Mouse (Mus musculus) neural tube, embryonic 14.5 days (tissue): ENCODE measurements around the gene Sez6l. TPM values are rescaled to one million over a fixed set of nuclear protein-coding genes. Genes with fewer than 3 reads are reported as not detected.

Experiments used
- ATAC-seq: fragments of 200-750 bp; cut with Nextera tagmentation; 2 replicates; pipeline ENCODE4 v1.8.0; 2017; ENCODE audit warnings: low read depth, mild to moderate bottlenecking, moderate TSS enrichment, moderate library complexity
- H3K27ac ChIP-seq: fragments of 300-500 bp; sonication (generic); 2 replicates; pipeline ENCODE4 v1.5.1; 2014; ENCODE audit warnings: low read depth, mild to moderate bottlenecking, control low read depth, low read length, moderate library complexity, mixed read lengths
- H3K27me3 ChIP-seq: fragments of 300-500 bp; sonication (generic); 2 replicates; pipeline ENCODE4 v1.6.1; 2014; ENCODE audit warnings: low read length; ENCODE audit not compliant: control insufficient read depth, insufficient read depth
- H3K36me3 ChIP-seq: fragments of 300-500 bp; sonication (generic); 2 replicates; pipeline ENCODE4 v1.6.1; 2014; ENCODE audit warnings: low read length, mixed read lengths; ENCODE audit not compliant: control insufficient read depth, insufficient read depth
- H3K4me1 ChIP-seq: fragments of 300-500 bp; sonication (generic); 2 replicates; pipeline ENCODE4 v1.6.1; 2014; ENCODE audit warnings: low read length; ENCODE audit not compliant: control insufficient read depth, insufficient read depth
- H3K4me2 ChIP-seq: fragments of 300-500 bp; sonication (generic); 2 replicates; pipeline ENCODE4 v1.6.1; 2014; ENCODE audit warnings: mild to moderate bottlenecking, low read depth, low read length, control low read depth
- H3K4me3 ChIP-seq: fragments of 300-500 bp; sonication (generic); 2 replicates; pipeline ENCODE4 v1.5.1; 2014; ENCODE audit warnings: low read depth, low read length, control low read depth, mixed read lengths
- H3K9ac ChIP-seq: fragments of 300-500 bp; sonication (generic); replicated peaks from 2 replicates; pipeline ENCODE4 v1.6.1; 2014; ENCODE audit warnings: low read depth, mild to moderate bottlenecking, control low read depth, low read length, mixed read lengths
- H3K9me3 ChIP-seq: fragments of 300-500 bp; sonication (generic); 2 replicates; pipeline ENCODE4 v1.6.1; 2016; ENCODE audit warnings: low read length; ENCODE audit not compliant: control insufficient read depth
- WGBS: fragments of 180-500 bp; shearing (Covaris S2); extraction: QIAGEN DNeasy Blood & Tissue Kit; methylation state at CpG from one replicate; pipeline ENCODE4 v1.1.7; 2014; 5-methylcytosine and 5-hydroxymethylcytosine counted together
- polyA plus RNA-seq: library from polyadenylated mRNA; unstranded; fragments of >200 nt; fragmentation: Nextera tagmentation; extraction: Ambion mirVana; gene quantifications from 2 replicates; pipeline ENCODE4 v1.2.1, GENCODE M21; 2014

Gene Sez6l
- polyA plus RNA-seq, 1 experiment from 2014 or later = 30.4 TPM

GRCm38 (mm10) chr5:112521703-112522527 lies 55.1 kb downstream of the Sez6l start:
- H3K4me1 ChIP-seq = peaks cover 22% of the 10 kb centered on the region
- H3K9ac ChIP-seq = 0 out of 2 replicates have a peak overlapping the region, but pooled peaks have one; percentile 8
- ATAC-seq = no peak
- no peak overlapping the region for H3K4me3 ChIP-seq
- no peaks in the 10 kb centered on the region for H3K9me3 ChIP-seq
- no peaks in the 10 kb centered on the region for H3K27me3 ChIP-seq
- no peak overlapping the region for H3K4me2 ChIP-seq
- H3K27ac ChIP-seq = no peak overlapping the region
- H3K36me3 ChIP-seq = no peaks in the 10 kb centered on the region
- 11% methylated on average over 19 of the region's 19 CpGs for WGBS

- H3K36me3 ChIP-seq = no peaks in the 10 kb centered on the region
- no peaks in the 10 kb centered on the region for H3K9me3 ChIP-seq
- 4% methylated on average over 8 of the region's 8 CpGs for WGBS
- no peaks in the 10 kb centered on the region for H3K27me3 ChIP-seq
- H3K4me1 ChIP-seq = peaks cover 22% of the 10 kb centered on the region
- H3K4me2 ChIP-seq = no peak overlapping the region
- 0 out of 2 replicates have a peak overlapping the region, but pooled peaks have one; percentile 8 for H3K9ac ChIP-seq
- H3K4me3 ChIP-seq = no peak overlapping the region
- no peak overlapping the region for H3K27ac ChIP-seq
- peak; percentile 80 for ATAC-seq
Observed at GRCm38 (mm10) chr5:112520826-112521702, 55.9 kb downstream of the Sez6l start.

DNA sequence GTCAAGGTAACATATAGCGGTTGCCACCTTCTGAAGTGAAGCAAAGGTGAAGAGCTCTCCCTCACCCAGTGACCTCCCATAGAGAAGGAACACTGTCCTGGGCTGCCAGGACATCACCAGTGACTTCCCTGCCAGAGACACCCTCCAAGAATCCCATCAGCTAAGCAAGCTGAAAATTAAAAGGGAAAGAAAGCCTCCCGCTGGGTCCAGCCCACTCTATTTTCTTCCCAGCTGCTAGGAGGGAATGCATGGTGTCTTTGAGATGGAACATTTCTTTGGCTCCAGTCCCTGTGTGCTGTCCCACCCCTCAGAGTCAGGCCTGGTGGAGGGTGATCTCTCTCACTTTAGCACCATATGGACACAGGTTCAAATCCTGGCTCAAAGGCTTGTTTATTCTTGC lies 58.2 kb downstream of the Sez6l start:
- no peak overlapping the region for H3K4me3 ChIP-seq
- no peak overlapping the region for H3K4me2 ChIP-seq
- H3K36me3 ChIP-seq = no peaks in the 10 kb centered on the region
- H3K9me3 ChIP-seq = no peaks in the 10 kb centered on the region
- no peak overlapping the region for H3K27ac ChIP-seq
- 61% methylated on average over 2 of the region's 2 CpGs for WGBS
- peaks cover 22% of the 10 kb centered on the region for H3K4me1 ChIP-seq
- H3K9ac ChIP-seq = no peak overlapping the region
- no peak for ATAC-seq
- H3K27me3 ChIP-seq = no peaks in the 10 kb centered on the region

DNA sequence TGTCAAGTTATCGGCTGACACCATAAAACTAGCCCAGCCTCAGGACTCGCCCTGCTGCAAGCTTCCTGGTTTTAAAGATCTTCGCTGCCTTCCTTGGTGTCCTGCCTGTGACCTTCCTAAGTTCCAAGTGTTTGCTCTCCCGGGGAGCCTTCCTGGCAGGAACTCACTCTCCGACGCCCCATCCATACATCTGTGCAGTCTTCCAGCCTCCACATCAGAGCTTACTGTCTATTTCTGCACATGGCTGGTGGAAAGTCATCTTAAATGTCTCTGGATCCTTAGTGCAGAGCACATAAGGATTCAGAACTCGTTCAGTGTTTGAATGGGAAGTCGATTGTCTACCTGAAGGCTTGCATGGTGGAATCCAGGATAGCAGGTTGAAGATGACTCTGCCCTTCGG lies 59.5 kb downstream of the Sez6l start:
- H3K27me3 ChIP-seq = no peaks in the 10 kb centered on the region
- no peak overlapping the region for H3K9ac ChIP-seq
- no peak overlapping the region for H3K27ac ChIP-seq
- no peaks in the 10 kb centered on the region for H3K36me3 ChIP-seq
- no peak overlapping the region for H3K4me2 ChIP-seq
- no peak overlapping the region for H3K4me3 ChIP-seq
- no peak for ATAC-seq
- 85% methylated on average over 9 of the region's 9 CpGs for WGBS
- H3K4me1 ChIP-seq = peaks cover 25% of the 10 kb centered on the region
- no peaks in the 10 kb centered on the region for H3K9me3 ChIP-seq

- ATAC-seq = no peak
- Histone ChIP-seq H3K4me3 (no peak overlapping the region), H3K4me1 (peaks cover 18% of the 10 kb centered on the region), H3K36me3 (no peaks in the 10 kb centered on the region), H3K27me3 (no peaks in the 10 kb centered on the region), H3K4me2 (no peak overlapping the region), H3K9ac (no peak overlapping the region), H3K9me3 (no peaks in the 10 kb centered on the region), H3K27ac (no peak overlapping the region)
- WGBS = 92% methylated on average over 3 of the region's 3 CpGs
Observed at GRCm38 (mm10) chr5:112516527-112516926, 60.5 kb downstream of the Sez6l start.

DNA sequence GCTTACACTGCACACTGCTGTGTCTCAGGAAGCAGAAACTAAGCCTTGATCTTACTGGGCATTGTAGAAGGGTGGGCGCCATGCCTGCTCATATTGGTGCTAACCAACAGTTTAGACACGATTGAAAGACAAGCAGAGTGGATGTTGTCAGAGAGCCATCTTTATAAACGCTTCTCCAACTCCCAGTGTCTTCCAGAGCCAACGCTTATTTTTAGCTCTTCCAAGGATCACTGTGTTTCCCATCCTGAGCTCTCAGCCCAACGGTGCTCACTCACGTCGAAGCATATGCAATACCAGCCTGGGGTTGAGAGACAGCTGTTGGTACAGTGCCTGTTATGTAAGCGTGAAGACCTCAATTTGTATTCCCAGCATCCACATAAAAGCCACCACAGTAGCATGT lies 66.6 kb downstream of the Sez6l start:
- Histone ChIP-seq H3K9me3 (no peaks in the 10 kb centered on the region), H3K4me1 (peaks cover 9% of the 10 kb centered on the region; the same call in 1 of the 2 replicates), H3K36me3 (no peaks in the 10 kb centered on the region), H3K4me3 (no peak overlapping the region), H3K9ac (no peak overlapping the region), H3K27ac (no peak overlapping the region), H3K4me2 (no peak overlapping the region), H3K27me3 (no peaks in the 10 kb centered on the region)
- 81% methylated on average over 8 of the region's 8 CpGs for WGBS
- no peak for ATAC-seq

DNA sequence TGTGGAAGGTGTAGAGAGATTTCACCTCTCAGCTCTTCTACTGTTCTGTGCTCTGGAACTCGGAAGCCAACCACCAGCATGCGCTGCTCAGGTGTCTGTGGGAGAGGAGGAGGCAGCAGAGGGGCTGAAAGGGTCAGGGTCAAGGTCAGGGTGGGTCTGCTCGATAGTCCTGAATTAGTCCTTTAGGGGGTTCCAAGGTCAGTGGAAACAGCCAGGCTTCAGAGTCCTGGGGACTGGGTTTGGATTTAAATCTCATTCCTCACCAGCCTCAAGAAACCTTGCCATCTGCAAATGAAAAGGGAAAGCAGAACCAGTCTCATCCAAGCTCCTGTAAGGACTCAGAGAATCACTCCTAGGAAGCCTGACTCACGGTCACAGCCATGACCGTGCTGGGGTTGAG lies 67.1 kb downstream of the Sez6l start:
- ATAC-seq = no peak
- H3K4me2 ChIP-seq = no peak overlapping the region
- H3K36me3 ChIP-seq = no peaks in the 10 kb centered on the region
- no peak overlapping the region for H3K4me3 ChIP-seq
- no peak overlapping the region for H3K27ac ChIP-seq
- 82% methylated on average over 5 of the region's 5 CpGs for WGBS
- H3K9me3 ChIP-seq = no peaks in the 10 kb centered on the region
- peaks cover 11% of the 10 kb centered on the region; the same call in 1 of the 2 replicates for H3K4me1 ChIP-seq
- no peaks in the 10 kb centered on the region for H3K27me3 ChIP-seq
- H3K9ac ChIP-seq = no peak overlapping the region

GRCm38 (mm10) chr5:112505595-112505994 lies 71.4 kb downstream of the Sez6l start:
- no peaks in the 10 kb centered on the region for H3K36me3 ChIP-seq
- no peak overlapping the region for H3K4me3 ChIP-seq
- H3K4me2 ChIP-seq = no peak overlapping the region
- peak overlapping the region; percentile 48; the same call in 1 of the 2 replicates for H3K27ac ChIP-seq
- H3K9me3 ChIP-seq = no peaks in the 10 kb centered on the region
- no peaks in the 10 kb centered on the region for H3K27me3 ChIP-seq
- peaks cover 11% of the 10 kb centered on the region; the same call in 1 of the 2 replicates for H3K4me1 ChIP-seq
- H3K9ac ChIP-seq = no peak overlapping the region
- 39% methylated on average over 4 of the region's 4 CpGs for WGBS
- peak; percentile 77; the same call in 1 of the 2 replicates for ATAC-seq

GRCm38 (mm10) chr5:112501384-112501783 lies 75.6 kb downstream of the Sez6l start:
- H3K27ac ChIP-seq = peak overlapping the region; percentile 1; the same call in 1 of the 2 replicates
- 47% methylated on average over 2 of the region's 2 CpGs for WGBS
- no peak overlapping the region for H3K4me3 ChIP-seq
- no peak overlapping the region for H3K4me2 ChIP-seq
- no peaks in the 10 kb centered on the region for H3K27me3 ChIP-seq
- H3K36me3 ChIP-seq = no peaks in the 10 kb centered on the region
- H3K4me1 ChIP-seq = peaks cover 19% of the 10 kb centered on the region; the same call in 1 of the 2 replicates
- ATAC-seq = no peak
- H3K9ac ChIP-seq = no peak overlapping the region
- H3K9me3 ChIP-seq = no peaks in the 10 kb centered on the region
